In the genomic region with DNA sequence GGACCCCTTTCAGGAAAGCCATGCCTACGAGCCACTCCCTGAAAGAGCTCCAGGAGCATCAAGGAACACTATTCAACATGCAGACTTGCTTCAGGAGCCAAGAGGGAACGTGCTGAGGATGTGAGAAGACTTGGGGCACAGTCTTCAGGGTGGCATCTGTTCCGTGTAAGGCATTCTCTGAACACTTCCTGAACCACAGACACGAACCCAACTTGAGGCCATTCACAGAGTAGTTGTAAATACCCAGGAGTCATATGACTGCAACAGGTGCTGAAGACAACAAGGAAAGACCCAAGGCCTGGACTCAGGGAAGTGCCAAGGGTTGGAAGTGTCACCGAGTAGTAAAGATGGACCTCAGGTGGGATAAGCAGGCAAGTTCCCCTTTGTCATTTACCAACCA, we compare ENCODE assay signal across 19 mouse cellular contexts.
"Had no signal": no experiment of that assay in that cellular context is flagged by ENCODE, and none has a peak within 500 bp of the region (broad histone marks: within the 10 kb centered on the region; RNA-seq: fewer than 3 reads in every experiment).

No protein-coding gene starts in this region.

- H3K4me2 ChIP-seq: intestine, embryonic 15.5 days; limb, embryonic 12.5 days; lung, embryonic 15.5 days; midbrain, embryonic 11.5 days; midbrain, embryonic 15.5 days; neural tube, embryonic 13.5 days; stomach, embryonic 15.5 days had no signal

- ATAC-seq: intestine, embryonic 15.5 days; midbrain, embryonic 15.5 days had no signal

- H3K36me3 ChIP-seq: lung, embryonic 15.5 days; midbrain, embryonic 15.5 days; stomach, embryonic 15.5 days had no signal

- H3K27ac ChIP-seq: intestine, embryonic 15.5 days; limb, embryonic 12.5 days; lung, embryonic 15.5 days; macrophage; midbrain, embryonic 15.5 days; neural tube, embryonic 13.5 days; stomach, embryonic 15.5 days had no signal

- H3K9ac ChIP-seq: intestine, embryonic 15.5 days; limb, embryonic 12.5 days; lung, embryonic 15.5 days; midbrain, embryonic 15.5 days; neural tube, embryonic 13.5 days; stomach, embryonic 15.5 days had no signal

- H3K9me3 ChIP-seq: intestine, embryonic 15.5 days; limb, embryonic 12.5 days; lung, embryonic 15.5 days; megakaryocyte, embryonic 14.5 days; midbrain, embryonic 15.5 days; neural tube, embryonic 13.5 days; stomach, embryonic 15.5 days had no signal

- H3K4me3 ChIP-seq: intestine, embryonic 15.5 days; limb, embryonic 12.5 days; lung, embryonic 15.5 days; megakaryocyte, embryonic 14.5 days; midbrain, embryonic 15.5 days; neural tube, embryonic 13.5 days; stomach, embryonic 15.5 days had no signal

- H3K4me1 ChIP-seq: intestine, embryonic 15.5 days; lung, embryonic 15.5 days; midbrain, embryonic 15.5 days; neural tube, embryonic 13.5 days; stomach, embryonic 15.5 days had no signal

- H3K27me3 ChIP-seq: intestine, embryonic 15.5 days; limb, embryonic 12.5 days; lung, embryonic 15.5 days; megakaryocyte, embryonic 14.5 days; midbrain, embryonic 15.5 days; neural tube, embryonic 13.5 days; stomach, embryonic 15.5 days had no signal

- DNase-seq: kidney, adult 8-10 months; kidney, postnatal 25 days; layer of hippocampus, adult 9-11 months; layer of hippocampus, postnatal 36 days; lung, postnatal 14 days; retina, postnatal 1 day; right cerebral cortex, postnatal 4 days; spleen, adult 18-20 months; thymus, adult 2 months; thymus, postnatal 25 days had no signal
